Mouse (Mus musculus) ES-CJ7 (cell line): ENCODE data around the gene Kcng1.

Source experiments
- DNase-seq: peaks from one replicate; pipeline ENCODE4 v3.0.0; 2011; ENCODE audit warnings: low read depth, low spot score

Kcng1 gene

GRCm38 (mm10) chr2:168281582-168281981, at the start of gene Kcng1:
TSS of gene Kcng1 (minus strand) at chr2:168281736.
- DNase-seq = no peak

GRCm38 (mm10) chr2:168330421-168331070, 49.0 kb upstream of the Kcng1 start:
- DNase-seq = no peak

DNA sequence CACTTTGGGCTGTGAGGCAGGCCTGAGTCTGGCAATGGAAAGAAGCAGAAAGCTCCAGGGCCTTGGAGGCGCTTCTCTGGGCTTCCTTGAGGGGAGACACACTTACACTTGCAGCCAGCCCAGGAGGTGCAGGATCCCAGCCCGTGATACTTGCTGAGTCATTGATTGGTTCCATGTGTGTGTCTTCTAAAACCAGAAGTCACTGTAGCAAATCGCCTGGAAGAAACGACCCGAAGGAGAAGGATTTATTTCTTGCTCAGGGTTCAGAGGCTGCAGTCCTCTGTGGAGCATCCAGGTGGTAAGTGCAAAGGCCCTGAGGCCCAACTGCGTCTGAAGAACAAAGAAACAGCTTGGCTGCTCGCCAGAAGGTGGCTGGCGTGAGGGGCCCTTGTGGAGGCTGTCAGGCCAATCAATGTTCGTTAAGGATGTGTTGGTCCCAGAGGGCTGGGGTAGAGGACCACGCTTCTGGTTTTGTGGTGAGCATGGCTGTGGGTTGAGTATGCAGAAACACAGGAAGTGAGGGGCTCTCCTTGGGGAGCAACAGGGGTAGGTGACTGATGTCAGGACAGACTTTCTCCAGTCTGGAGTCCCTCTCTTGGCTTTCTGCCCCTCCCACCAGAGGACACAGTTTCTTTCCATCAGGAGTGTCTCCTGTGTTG, 40.3 kb upstream of the Kcng1 start:
- no peak for DNase-seq

DNA sequence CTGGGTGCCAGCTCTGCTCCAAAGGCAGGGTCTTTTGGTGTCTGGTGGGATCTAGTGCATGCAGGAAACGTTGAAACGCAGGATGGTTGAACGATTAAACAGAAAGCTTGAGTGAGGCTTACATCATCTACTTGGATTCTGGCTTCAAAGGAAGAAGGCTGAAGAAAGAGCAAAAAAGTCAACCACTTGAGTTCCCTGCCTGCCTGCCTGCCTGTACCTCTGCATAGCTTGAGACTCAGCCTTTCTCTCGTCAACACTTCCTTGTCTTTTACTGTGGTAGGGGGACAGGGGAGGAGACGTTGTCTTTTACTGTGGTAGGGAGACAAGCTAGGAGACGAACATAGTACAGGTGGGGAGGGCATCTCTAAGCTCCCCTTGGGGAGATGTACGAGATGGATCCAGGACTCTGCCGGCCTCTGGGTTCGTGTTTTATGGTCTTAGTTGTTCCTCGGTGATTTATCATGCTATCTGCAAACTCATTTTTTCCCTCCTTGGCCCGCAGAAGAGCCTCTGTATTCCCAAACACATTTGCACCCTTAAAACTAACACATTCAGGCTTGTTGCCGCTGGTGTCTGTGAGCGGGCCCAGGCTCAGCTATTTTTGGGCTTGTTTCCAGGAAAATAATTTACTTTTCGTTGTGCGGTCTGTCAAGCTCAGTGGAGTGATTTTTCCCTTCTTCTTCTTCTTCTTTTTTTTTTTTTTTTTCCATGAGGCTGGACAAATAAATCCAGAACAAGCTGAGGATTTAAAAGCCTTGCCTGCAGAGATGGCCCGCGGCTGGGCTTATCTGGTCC, 39.0 kb upstream of the Kcng1 start:
- DNase-seq = no peak

GRCm38 (mm10) chr2:168314646-168315446, 33.3 kb upstream of the Kcng1 start:
- DNase-seq = no peak

- DNase-seq = peak; percentile 63
Observed at GRCm38 (mm10) chr2:168312504-168312903, 31.0 kb upstream of the Kcng1 start.

DNA sequence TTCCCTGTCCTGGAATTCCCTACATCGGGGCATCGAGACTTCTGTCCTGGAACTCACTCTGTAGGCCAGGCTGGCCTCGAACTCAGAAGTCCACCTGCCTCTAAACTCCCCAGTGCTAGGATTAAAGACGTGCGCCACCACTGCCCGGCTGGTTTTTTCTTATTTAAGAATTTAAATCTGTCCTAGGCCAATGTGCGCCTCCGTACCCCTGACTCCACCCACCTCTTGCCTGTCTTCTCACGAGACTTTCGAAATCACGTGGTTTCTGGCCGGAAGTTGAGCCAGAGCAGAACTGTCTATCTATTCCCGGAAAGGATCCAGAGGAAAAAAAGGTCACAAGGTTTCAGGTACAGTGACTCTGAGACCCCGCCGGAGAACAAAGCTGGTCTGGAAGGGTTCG, 29.5 kb upstream of the Kcng1 start:
- DNase-seq = peak; percentile 85

DNA sequence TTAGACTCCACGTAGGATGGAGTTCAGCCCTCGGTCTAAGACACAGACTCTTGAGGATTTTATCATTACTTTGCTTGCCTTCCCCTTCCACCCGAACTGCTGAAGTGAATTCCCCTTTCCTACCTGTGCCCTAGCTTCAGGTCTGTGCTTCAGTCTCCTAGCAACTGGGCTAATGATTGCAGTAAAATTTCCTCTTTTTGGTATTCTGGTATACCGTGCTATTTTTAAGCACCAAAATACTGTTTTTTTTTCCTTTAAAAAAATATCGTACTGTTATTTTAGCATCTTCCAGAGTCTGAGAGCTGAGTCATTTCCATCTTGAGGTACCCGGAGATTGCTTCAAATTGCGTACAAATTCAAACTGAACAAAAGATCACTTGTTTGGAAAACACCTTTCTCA, 27.4 kb upstream of the Kcng1 start:
- DNase-seq = no peak

DNA sequence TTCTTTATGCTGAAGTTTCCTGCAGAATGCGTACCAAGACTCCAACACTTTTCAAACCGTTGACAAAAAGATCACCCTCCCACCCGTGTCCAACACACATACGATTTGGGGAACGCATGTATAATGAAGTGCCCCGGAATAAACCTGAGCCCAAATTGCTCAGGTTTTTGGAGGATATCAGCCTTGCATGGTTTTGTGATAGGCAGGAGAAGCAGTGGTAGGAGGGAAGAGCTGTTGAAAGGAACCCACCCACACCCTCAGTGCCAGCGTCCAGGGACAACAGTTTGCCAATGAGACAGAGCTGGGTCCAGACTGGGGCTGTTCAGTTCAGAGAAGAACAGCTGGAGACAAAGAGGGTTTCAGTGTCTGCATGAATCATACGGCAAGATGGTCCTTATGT, 18.1 kb upstream of the Kcng1 start:
- DNase-seq = no peak

- DNase-seq = peak; percentile 73
Observed at GRCm38 (mm10) chr2:168296530-168296929, 15.0 kb upstream of the Kcng1 start.

DNA sequence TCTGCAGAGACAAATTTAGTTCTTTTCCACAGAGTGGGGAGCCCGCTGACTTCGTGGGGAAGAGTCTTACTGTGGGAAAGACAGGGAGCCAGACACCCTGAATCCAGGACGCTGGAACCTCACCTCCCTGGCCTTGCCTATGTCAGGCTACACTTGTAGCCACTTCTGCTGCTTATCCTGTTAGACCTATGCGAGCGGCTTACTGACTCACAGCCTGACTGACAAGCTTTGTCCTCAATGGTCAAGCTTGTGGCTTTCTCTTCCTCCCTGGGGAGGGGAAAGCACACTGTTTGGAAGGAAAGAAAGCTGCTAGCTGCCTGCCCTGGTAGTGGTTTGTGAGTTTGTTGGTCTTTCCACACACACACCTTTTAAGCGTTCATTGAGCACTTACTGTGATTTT, 11.0 kb upstream of the Kcng1 start:
- DNase-seq = no peak

- no peak for DNase-seq
Observed at GRCm38 (mm10) chr2:168292041-168292440, 10.5 kb upstream of the Kcng1 start.

- peak; percentile 43 for DNase-seq
Observed at GRCm38 (mm10) chr2:168289851-168290250, 8.3 kb upstream of the Kcng1 start.

GRCm38 (mm10) chr2:168289016-168289415, 7.5 kb upstream of the Kcng1 start:
- no peak for DNase-seq

DNA sequence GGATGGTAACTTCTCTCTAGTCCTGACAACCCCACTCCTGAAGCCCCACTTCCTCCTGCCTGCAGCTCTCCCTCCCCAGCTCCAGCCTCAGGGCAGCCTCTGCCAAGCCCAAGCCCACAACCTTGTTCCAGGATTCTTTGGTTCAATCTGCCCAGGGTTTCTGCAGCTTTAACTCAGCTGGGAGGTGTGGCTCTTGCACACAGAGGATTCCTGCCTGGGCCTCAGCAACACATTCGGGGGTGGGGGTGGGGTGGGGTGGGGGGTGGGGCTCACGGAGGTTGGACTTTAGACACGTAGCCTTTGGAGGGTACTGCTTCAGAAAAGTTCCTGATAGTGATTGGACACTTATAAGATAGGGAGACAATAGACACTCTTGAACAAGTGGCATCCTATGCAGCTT, 5.5 kb upstream of the Kcng1 start:
- DNase-seq = no peak

- no peak for DNase-seq
Observed at GRCm38 (mm10) chr2:168285143-168285542, 3.6 kb upstream of the Kcng1 start.

DNA sequence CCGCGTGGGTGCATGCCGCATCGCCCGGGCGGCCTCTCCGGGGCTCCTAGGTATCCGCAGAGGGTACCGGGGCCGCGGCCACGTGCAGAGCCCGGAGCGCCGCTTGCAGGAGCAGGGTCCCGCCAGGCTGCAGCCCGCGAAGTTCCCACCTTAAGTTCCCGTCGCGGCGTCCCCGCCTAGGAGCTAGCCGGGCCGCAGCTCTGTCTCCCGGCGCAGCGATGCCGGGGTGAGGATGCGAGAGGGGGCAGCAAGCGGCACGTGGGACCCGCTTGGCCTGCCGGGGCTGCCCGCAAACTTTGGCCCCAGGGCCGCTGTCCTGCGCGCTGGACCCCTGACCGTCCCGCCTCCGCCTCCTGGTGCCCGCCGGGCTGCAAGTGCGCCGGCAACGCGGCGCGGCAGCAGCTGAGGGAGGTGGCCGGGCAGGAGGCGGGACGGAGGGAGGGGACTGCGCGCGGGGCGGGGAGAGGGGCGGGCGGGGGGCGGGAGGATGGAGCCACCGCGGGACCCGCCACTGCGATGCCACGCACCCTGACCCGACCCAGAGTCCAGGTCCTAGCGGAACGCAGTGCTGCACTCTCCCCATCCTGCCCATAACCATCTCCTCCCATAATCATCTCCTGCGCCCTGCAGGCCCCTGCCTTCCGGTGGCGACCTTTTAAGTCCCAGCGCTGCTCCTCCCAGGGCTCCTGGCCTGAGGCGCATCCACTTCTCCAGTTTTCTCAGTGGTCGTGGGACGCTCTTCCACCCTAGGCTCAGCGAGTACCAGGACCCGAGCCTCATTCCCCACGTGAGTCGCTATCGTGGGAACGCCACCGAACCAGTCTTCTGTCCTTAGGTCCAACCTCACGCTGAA, 581 bp downstream of the Kcng1 start:
- DNase-seq = no peak

DNA sequence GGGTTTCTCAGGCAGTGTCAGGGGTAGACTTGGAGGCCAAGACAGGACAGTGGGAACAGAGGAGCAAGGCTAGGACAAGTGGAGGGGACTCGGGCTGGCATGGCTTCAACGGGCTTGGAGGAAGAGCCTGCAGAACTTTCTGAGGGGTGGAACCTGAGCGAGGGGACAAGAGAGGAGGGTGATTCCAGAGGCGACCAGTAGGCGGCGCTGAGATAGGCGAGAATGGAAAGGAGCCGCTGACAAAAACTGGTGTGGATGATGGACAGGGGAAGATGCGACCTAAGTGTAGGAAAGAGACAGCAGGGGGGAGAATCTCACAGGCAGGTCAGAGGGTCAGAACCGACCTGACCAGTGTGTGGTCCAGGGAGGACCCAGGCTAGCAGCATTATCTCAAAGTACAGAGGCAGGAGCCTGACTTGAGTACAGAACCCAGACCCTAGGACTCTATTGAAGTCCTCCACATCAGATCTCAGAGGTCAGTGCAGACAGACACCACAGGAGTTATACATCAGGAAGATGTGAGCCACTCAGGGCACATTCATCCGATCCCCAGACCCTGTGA, 7.1 kb downstream of the Kcng1 start:
- DNase-seq = peak; percentile 67

- DNase-seq = no peak
Observed at GRCm38 (mm10) chr2:168273387-168273786, 8.1 kb downstream of the Kcng1 start.

GRCm38 (mm10) chr2:168268033-168268432, 13.5 kb downstream of the Kcng1 start:
- peak; percentile 81 for DNase-seq

DNA sequence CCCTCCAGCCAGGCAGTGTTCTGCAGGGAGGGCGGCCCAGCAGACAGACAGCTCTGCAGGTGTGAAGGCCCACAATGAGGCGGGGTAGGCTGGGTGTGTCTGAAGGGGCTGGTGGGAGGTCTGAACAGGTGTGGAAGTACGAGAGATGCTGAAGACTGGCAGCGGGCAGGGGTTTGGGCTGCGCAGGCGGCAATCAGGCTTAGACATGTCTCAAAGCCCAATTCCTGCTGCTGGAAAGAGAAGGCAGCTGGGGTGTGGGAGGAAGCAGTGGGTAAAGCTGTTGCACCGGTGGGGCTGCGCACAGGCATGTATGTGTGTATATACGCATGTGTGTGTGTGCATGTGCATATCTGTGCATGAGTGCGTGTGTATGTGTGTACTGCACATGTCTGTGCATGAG, 20.6 kb downstream of the Kcng1 start:
- DNase-seq = no peak
